Mouse (Mus musculus): Measurements from ENCODE around the gene Fcer2a. TPM values are rescaled to one million over a fixed set of nuclear protein-coding genes. Genes with fewer than 3 reads are reported as not detected.

Gene Fcer2a
- not detected in 2 replicates for polyA plus RNA-seq (2012; rRNA removed)

DNA sequence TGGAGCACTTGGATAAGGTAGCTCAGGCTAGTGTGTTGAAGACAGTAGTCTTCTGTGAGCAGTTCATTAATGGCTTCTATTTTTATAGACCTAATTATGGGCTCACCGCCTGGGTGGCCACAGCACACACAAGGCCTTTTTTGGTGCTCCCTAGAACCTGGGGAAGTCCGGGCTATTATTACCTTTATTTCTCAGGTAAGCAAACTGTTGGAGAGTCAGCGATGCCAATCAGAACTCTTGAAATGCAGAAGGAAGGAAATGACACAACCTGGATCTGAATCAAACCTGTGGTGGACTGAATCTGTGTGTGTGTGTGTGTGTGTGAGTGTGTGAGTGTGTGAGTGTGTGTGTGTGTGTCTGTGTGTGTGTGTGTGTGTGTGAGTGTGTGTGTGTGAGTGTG lies at the start of gene Fcer2a:
Gene Fcer2a, minus strand, starts transcription at position 55 of the 400 bp plus-strand sequence.

GRCm38 (mm10) chr8:3720551-3720950 lies 26.6 kb upstream of the Fcer2a start, which contains the start of gene Clec4g:
TSS of gene Clec4g (minus strand) at chr8:3720651.

GRCm38 (mm10) chr8:3676131-3676992 lies 17.6 kb downstream of the Fcer2a start, which contains the start of gene Trappc5:
TSS of gene Trappc5 (plus strand) at chr8:3676299.

DNA sequence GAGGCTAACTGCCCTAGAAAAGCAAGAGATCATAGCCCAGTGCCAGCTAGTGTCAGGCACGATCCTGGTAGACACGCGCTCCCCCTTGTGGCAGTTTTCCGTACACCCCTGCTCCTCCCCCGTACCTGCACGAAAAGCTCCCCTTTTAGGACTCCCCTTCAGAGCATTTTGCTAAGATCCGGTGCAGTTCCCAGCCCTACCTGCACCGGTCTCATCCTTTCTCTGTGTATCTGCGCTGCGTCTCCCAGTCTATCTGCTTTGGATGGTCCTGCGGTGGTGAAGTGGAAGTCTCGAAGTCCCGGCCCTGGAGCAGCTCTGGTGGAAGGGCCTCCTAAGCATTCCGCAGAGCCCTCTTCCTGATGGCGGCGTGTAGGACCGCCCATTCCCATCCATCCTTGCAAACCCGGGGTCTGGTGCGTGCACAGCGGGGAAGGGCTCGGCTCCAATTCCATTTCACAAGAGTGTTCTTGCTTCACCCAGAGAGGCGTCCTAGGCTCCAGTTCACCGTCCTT lies 21.9 kb downstream of the Fcer2a start, which contains the start of gene Fcor:
Gene Fcor, minus strand, starts transcription at position 383 of the 512 bp plus-strand sequence.

GRCm38 (mm10) chr8:3665507-3665906 lies 28.5 kb downstream of the Fcer2a start, which contains the start of gene Mcemp1:
TSS of gene Mcemp1 (plus strand) at chr8:3665754.

GRCm38 (mm10) chr8:3655526-3655925 lies 38.4 kb downstream of the Fcer2a start, which contains the start of gene Retn:
TSS of gene Retn (plus strand) at chr8:3655770.

Other genes with a start within 250 kb of the Fcer2a start
- gene Pex11g, start 226.5 kb downstream of the Fcer2a start, polyA plus RNA-seq (2012; rRNA removed) = 4.2 and 4.9 TPM in 2 replicates
- 0.26 and 0.36 TPM in 2 replicates for gene Tex45, start 223.3 kb downstream of the Fcer2a start, polyA plus RNA-seq (2012; rRNA removed)
- 102 and 108 TPM in 2 replicates for gene Zfp358, start 201.0 kb downstream of the Fcer2a start, polyA plus RNA-seq (2012; rRNA removed)
- 263 and 271 TPM in 2 replicates for gene Mcoln1, start 193.7 kb downstream of the Fcer2a start, polyA plus RNA-seq (2012; rRNA removed)
- gene Pnpla6, start 178.8 kb downstream of the Fcer2a start, polyA plus RNA-seq (2012; rRNA removed) = 47.3 and 60.4 TPM in 2 replicates
- gene C330021F23Rik, start 126.2 kb downstream of the Fcer2a start, polyA plus RNA-seq (2012; rRNA removed) = 0.88 and 1.1 TPM in 2 replicates
- gene Camsap3, start 106.9 kb downstream of the Fcer2a start, polyA plus RNA-seq (2012; rRNA removed) = 65.6 and 66.3 TPM in 2 replicates
- 70.7 and 75.6 TPM in 2 replicates for gene Xab2, start 72.9 kb downstream of the Fcer2a start, polyA plus RNA-seq (2012; rRNA removed)
- gene Pet100, start 72.6 kb downstream of the Fcer2a start, polyA plus RNA-seq (2012; rRNA removed) = 58.7 and 80.5 TPM in 2 replicates
- gene Pcp2, start 68.6 kb downstream of the Fcer2a start, polyA plus RNA-seq (2012; rRNA removed) = 0.82 and 1.9 TPM in 2 replicates
- gene Stxbp2, start 63.2 kb downstream of the Fcer2a start, polyA plus RNA-seq (2012; rRNA removed) = 122 and 144 TPM in 2 replicates
- 0.45 and 0.53 TPM in 2 replicates for gene Retn, start 38.4 kb downstream of the Fcer2a start, polyA plus RNA-seq (2012; rRNA removed)
- 0.32 and 0.35 TPM in 2 replicates for gene Mcemp1, start 28.4 kb downstream of the Fcer2a start, polyA plus RNA-seq (2012; rRNA removed)
- 8.4 and 11.6 TPM in 2 replicates for gene Fcor, start 21.8 kb downstream of the Fcer2a start, polyA plus RNA-seq (2012; rRNA removed)
- gene Trappc5, start 17.9 kb downstream of the Fcer2a start, polyA plus RNA-seq (2012; rRNA removed) = 51.9 and 54.3 TPM in 2 replicates
- gene Clec4g, start 26.5 kb upstream of the Fcer2a start, polyA plus RNA-seq (2012; rRNA removed) = 0.04 TPM in 1 of 2 replicates, not detected in the other
- 0.12 and 0.13 TPM in 2 replicates for gene Cd209a, start 54.8 kb upstream of the Fcer2a start, polyA plus RNA-seq (2012; rRNA removed)
- not detected in 2 replicates for gene Cd209e, start 160.1 kb upstream of the Fcer2a start, polyA plus RNA-seq (2012; rRNA removed)
- gene Cd209d, start 184.4 kb upstream of the Fcer2a start, polyA plus RNA-seq (2012; rRNA removed) = not detected in 2 replicates
- gene Cd209b, start 232.7 kb upstream of the Fcer2a start, polyA plus RNA-seq (2012; rRNA removed) = not detected in 2 replicates